Mouse (Mus musculus) splenic B cell, adult 2 months (primary cell): ENCODE results near the gene C8a.

ENCODE experiments used
- DNase-seq: peaks from one replicate; pipeline ENCODE4 v3.0.0-alpha.2; 2011; ENCODE audit warnings: low read depth, low spot score
- H3K27me3 ChIP-seq: 2 replicates; pipeline ENCODE4 v1.6.1; 2012; ENCODE audit warnings: mild to moderate bottlenecking, low read length, moderate library complexity, mixed read lengths; ENCODE audit not compliant: control insufficient read depth, poor library complexity, insufficient read depth, severe bottlenecking
- H3K36me3 ChIP-seq: 2 replicates; pipeline ENCODE4 v1.6.1; 2012; ENCODE audit warnings: mild to moderate bottlenecking, low read length, moderate library complexity, mixed read lengths; ENCODE audit not compliant: control insufficient read depth, poor library complexity, insufficient read depth, severe bottlenecking

C8a gene

GRCm38 (mm10) chr4:104870196-104870595 lies 6.0 kb downstream of the C8a start:
- DNase-seq: no peak
- Histone ChIP-seq H3K27me3 (no peaks in the 10 kb centered on the region), H3K36me3 (no peaks in the 10 kb centered on the region)

GRCm38 (mm10) chr4:104869581-104869980 lies 6.6 kb downstream of the C8a start:
- H3K27me3 ChIP-seq: no peaks in the 10 kb centered on the region
- H3K36me3 ChIP-seq: no peaks in the 10 kb centered on the region
- DNase-seq: no peak

DNA sequence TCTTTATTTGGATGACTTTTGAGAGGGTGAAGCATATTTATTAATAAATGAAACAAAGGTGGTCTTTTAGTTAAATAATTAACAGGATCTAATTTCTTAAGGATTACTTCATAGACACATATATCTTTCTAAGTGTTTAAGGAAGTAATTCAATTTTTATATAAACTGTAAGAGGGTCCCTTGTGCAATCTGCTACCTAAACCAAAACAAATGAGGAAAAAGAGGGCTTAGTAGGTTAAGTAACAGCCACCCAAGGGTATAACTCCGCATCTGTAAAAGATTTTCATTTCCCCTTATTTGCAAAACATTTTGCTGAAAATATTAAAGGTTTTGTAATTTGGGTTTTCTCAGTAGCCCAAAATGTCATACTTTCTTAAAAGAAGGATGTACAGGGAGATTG lies 11.8 kb downstream of the C8a start:
- no peak for DNase-seq
- Histone ChIP-seq H3K27me3 (no peaks in the 10 kb centered on the region), H3K36me3 (no peaks in the 10 kb centered on the region)

DNA sequence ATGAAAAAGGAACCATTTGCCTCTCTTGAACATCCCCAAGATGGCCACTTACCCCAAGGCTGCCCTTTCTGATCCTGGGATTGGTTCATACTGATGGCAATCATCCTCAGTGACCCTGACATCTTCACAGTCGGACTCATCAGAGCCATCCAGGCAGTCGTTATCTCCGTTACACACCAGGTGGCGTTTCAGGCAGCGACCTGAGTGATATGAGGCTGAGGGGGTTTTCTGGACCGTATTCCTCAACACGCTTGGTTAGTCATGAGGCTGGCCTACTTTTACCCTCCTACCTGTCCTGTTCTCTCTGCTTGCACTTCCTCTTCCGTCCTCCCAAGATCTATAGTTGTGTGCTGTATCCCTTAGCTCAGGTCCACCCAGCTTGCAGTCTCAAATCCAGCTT lies 15.0 kb downstream of the C8a start:
- Histone ChIP-seq H3K27me3 (no peaks in the 10 kb centered on the region), H3K36me3 (no peaks in the 10 kb centered on the region)
- DNase-seq: no peak

- no peak for DNase-seq
- no peaks in the 10 kb centered on the region for H3K27me3 ChIP-seq
- H3K36me3 ChIP-seq: no peaks in the 10 kb centered on the region
These were observed 18.4 kb downstream of the C8a start for GRCm38 (mm10) chr4:104857823-104858222.

GRCm38 (mm10) chr4:104857029-104857428 lies 19.2 kb downstream of the C8a start, which contains the start of gene Gm17662:
Gm17662 (plus strand) TSS chr4:104857329.
- no peaks in the 10 kb centered on the region for H3K36me3 ChIP-seq
- no peak for DNase-seq
- no peaks in the 10 kb centered on the region for H3K27me3 ChIP-seq

DNA sequence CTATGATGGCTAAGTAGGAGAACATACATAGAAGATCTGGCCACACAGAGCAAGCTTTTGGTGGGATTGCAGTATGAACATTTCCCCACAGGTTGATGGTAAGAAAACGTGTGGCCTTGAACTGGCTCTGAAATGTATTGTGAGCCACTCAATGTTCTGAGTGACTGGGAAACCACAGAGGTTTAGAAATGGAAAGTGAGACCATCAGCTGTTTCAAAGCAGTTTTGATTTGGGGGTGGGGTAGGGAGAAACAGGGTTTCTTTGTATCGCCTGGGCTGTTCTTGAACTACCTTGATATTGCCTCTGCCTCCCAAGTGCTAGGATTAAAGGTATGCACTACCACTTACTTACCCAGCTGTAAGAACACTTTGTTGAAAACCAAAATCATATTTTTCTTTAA lies 21.0 kb downstream of the C8a start:
- Histone ChIP-seq H3K36me3 (no peaks in the 10 kb centered on the region), H3K27me3 (no peaks in the 10 kb centered on the region)
- DNase-seq: no peak

GRCm38 (mm10) chr4:104843546-104843945 lies 32.7 kb downstream of the C8a start:
- H3K27me3 ChIP-seq: no peaks in the 10 kb centered on the region
- no peak for DNase-seq
- no peaks in the 10 kb centered on the region for H3K36me3 ChIP-seq

DNA sequence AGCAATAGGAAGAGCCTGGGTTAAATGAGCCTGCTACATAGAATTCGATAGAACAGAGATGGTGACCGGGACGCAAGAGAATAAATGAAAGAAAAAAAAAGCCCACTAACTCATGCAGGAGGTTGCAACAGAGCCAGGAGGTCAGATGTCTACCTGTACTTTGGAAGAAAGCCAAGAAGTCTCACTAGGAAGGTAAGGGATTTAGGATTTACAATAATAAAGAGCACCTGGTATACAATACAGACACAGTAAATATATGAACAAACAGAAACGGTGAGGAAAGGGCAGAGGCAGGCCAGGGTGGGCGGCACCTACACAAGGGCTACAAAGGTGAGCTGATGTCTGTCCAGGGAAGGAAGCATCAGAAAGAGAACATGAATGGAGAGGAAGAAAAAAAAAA lies 34.0 kb downstream of the C8a start:
- H3K36me3 ChIP-seq: no peaks in the 10 kb centered on the region
- no peaks in the 10 kb centered on the region for H3K27me3 ChIP-seq
- no peak for DNase-seq

- Histone ChIP-seq H3K36me3 (no peaks in the 10 kb centered on the region), H3K27me3 (no peaks in the 10 kb centered on the region)
- no peak for DNase-seq
These were observed 37.9 kb downstream of the C8a start for GRCm38 (mm10) chr4:104838342-104838741.

DNA sequence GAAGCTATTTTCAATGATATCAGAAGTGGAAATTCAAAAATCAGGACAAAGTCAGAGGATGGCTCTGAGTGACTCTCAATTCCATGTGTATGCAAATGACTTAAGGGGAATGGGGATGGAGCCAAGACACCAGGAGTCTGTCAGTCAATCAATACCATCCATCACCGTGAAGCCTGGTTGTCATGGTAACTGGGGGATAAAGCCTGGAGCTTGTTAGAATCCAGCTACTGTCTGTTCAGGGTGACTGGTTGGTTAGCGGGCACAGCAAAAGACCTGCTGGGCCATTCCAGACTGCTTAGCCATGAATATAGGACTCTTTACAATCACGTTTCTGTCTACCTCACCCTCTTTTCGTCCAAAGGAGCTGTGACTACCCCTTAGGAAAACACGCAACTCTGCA lies 41.1 kb downstream of the C8a start:
- Histone ChIP-seq H3K27me3 (no peaks in the 10 kb centered on the region), H3K36me3 (no peaks in the 10 kb centered on the region)
- no peak for DNase-seq

- Histone ChIP-seq H3K27me3 (no peaks in the 10 kb centered on the region), H3K36me3 (no peaks in the 10 kb centered on the region)
- DNase-seq: no peak
These were observed 47.3 kb downstream of the C8a start for GRCm38 (mm10) chr4:104828939-104829338.

DNA sequence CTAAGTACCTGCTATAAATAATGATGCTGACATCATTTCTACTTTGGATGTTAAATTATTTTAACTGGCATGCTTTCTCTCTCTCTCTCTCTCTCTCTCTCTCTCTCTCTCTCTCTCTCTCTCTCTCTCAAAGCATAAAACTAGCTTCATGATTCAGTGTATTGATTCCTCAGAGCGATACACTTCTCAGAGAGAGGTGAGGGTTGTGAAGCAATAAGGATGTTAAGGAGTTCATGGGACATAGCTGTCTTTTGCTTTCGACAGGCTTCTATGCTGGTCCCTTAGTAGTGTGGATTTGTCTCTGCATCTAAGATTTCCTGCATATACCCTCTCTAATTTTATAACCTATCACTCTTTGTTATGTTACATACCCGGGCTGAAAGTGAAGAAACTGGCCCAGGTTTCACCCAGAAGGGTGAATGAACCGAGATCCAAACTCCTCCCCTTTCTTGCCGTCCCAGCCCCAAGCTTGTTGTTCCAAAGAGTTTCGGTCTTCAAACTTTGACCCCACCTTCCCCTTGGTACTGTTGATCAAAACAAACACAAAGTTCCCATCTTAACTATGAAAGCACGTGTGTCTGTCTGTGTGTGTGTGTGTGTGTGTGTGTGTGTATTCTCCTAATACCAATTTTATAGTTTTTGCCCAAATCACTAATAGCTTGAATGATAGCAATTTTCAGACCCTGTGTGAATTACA lies 51.7 kb downstream of the C8a start:
- DNase-seq: no peak
- Histone ChIP-seq H3K27me3 (no peaks in the 10 kb centered on the region), H3K36me3 (no peaks in the 10 kb centered on the region)

GRCm38 (mm10) chr4:104823597-104824101 lies 52.5 kb downstream of the C8a start:
- no peak for DNase-seq
- H3K27me3 ChIP-seq: no peaks in the 10 kb centered on the region
- H3K36me3 ChIP-seq: no peaks in the 10 kb centered on the region

DNA sequence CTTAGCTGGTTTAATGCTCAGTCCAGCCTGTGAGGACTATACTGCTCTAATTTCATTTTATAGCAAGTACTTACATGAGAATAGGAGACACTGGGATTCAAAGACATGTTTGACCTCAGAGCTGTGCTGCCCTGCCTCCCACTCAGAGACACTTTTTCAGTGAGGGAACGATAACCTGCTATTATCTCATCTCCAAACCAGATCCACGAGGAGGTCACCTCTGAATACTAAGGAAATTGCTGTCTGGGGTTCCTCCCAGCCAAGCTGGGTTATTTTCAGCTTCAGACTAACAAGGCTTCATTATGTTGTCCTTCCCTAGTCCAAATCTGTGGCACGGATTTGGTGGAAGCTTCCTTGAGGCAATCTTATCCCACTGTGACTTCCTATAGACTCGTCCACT lies 56.3 kb downstream of the C8a start:
- H3K36me3 ChIP-seq: no peaks in the 10 kb centered on the region
- no peak for DNase-seq
- no peaks in the 10 kb centered on the region for H3K27me3 ChIP-seq

DNA sequence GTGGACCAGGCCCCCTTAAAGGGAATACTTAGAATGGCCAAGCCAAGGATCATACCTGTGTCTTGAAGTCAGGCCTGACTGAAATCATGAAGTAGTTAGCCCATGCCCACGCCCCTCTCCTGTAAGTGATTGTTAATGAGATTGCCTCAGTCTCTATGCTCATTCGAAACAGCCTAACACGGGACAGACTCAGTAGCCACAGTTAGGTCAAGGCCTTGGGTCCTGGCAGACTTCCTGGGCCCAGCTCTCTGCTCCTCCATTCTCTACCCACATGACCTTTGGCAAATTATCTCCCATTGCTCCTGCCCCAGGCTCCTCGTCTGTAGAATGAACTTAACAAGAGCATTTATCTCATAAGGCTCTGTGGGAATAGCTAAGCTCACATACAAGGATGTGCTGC lies 57.2 kb downstream of the C8a start:
- no peak for DNase-seq
- H3K36me3 ChIP-seq: no peaks in the 10 kb centered on the region
- no peaks in the 10 kb centered on the region for H3K27me3 ChIP-seq
